Mouse (Mus musculus) E14TG2a.4 (cell line): ENCODE measurements at regions not wholly inside any gene's neighbourhood (a gene's known extent, or its start where the extent isn't known, plus 50 kb on each side); places are given as distances from the start of the nearest gene placed in this dataset.

Source experiments
- CTCF ChIP-seq: conservative IDR thresholded peaks from 2 replicates; pipeline ENCODE4 v1.5.1; 2014; ENCODE audit warnings: low read length
- NANOG ChIP-seq: IDR thresholded peaks from 2 replicates; pipeline ENCODE4 v1.6.1; 2014; ENCODE audit warnings: borderline replicate concordance, low read length, mixed read lengths

- no peak for TF ChIP-seq CTCF
- TF ChIP-seq NANOG: no peak
Measured at GRCm38 (mm10) chr1:77932226-77932625, 264.7 kb downstream of the Pax3 start.
